Mouse (Mus musculus) erythroblast, embryonic 14.5 days (primary cell): ENCODE data around the gene Klf11.

ENCODE experiments used
- GATA1 ChIP-seq: IDR thresholded peaks from 2 replicates; pipeline ENCODE4 v1.6.1; 2012; ENCODE audit warnings: low read length, inconsistent platforms, mixed read lengths
- TAL1 ChIP-seq: IDR thresholded peaks from 3 replicates; pipeline ENCODE4 v1.6.1; 2012; ENCODE audit warnings: low read length, inconsistent platforms, mixed read lengths

DNA sequence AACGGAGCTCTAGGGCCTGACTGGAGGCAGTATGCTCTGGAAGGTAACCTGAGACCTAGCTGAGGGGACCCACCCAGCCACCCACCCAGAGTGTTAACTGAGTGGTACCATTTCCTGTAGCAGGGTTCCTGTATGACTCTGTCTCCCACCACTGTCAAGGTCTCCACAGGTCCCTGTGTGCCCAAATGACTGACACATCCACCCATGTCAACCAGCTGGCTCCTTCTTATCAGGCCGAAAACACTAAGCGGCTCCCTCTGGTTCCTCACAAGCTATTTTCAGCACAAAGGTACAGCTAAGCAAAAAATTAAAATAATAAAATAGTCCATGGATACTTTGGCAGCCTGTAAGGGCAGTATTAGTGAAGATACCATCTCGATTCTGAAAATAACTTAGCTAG is 16.9 kb upstream of the Klf11 start:
- TF ChIP-seq GATA1 (no peak), TAL1 (no peak)
